Mouse (Mus musculus) midbrain, embryonic 16.5 days (tissue): ENCODE results near the gene Myh14. TPM values are rescaled to one million over a fixed set of nuclear protein-coding genes. Genes with fewer than 3 reads are reported as not detected.
"Not testable (repeated sequence)": the region's sequence is repeated elsewhere in the genome, so short reads cannot be mapped to it uniquely, and the experiment has no call there.

ENCODE experiments used
- ATAC-seq: fragments of 200-750 bp; cut with Nextera tagmentation; 2 replicates; pipeline ENCODE4 v1.8.0; 2017; ENCODE audit warnings: moderate TSS enrichment
- H3K27ac ChIP-seq: fragments of 300-500 bp; sonication (generic); 2 replicates; pipeline ENCODE4 v1.5.1; 2014; ENCODE audit warnings: mild to moderate bottlenecking, low read length, mixed read lengths
- H3K27me3 ChIP-seq: fragments of 300-500 bp; sonication (generic); 2 replicates; pipeline ENCODE4 v1.6.1; 2014; ENCODE audit warnings: low read depth, low read length, mixed read lengths; ENCODE audit not compliant: control insufficient read depth, insufficient read depth
- H3K36me3 ChIP-seq: fragments of 300-500 bp; sonication (generic); 2 replicates; pipeline ENCODE4 v1.6.1; 2014; ENCODE audit warnings: mild to moderate bottlenecking, low read length, moderate library complexity, mixed read lengths; ENCODE audit not compliant: control insufficient read depth, insufficient read depth
- H3K4me1 ChIP-seq: fragments of 300-500 bp; sonication (generic); 2 replicates; pipeline ENCODE4 v1.6.1; 2014; ENCODE audit warnings: mild to moderate bottlenecking, low read length, mixed read lengths; ENCODE audit not compliant: control insufficient read depth, insufficient read depth
- H3K4me2 ChIP-seq: fragments of 300-500 bp; sonication (generic); 2 replicates; pipeline ENCODE4 v1.6.1; 2014; ENCODE audit warnings: mild to moderate bottlenecking, low read length, mixed read lengths
- H3K4me3 ChIP-seq: fragments of 300-500 bp; sonication (generic); 2 replicates; pipeline ENCODE4 v1.5.1; 2014; ENCODE audit warnings: low read depth, mild to moderate bottlenecking, low read length, moderate library complexity, mixed read lengths
- H3K9ac ChIP-seq: fragments of 300-500 bp; sonication (generic); 2 replicates; pipeline ENCODE4 v1.6.1; 2014; ENCODE audit warnings: low read depth, low read length, mixed read lengths
- H3K9me3 ChIP-seq: fragments of 300-500 bp; sonication (generic); replicated peaks from 2 replicates; pipeline ENCODE4 v1.6.1; 2014; ENCODE audit warnings: mild to moderate bottlenecking, low read length, mixed read lengths; ENCODE audit not compliant: control insufficient read depth, poor library complexity, severe bottlenecking
- WGBS: fragments of 180-500 bp; shearing (Covaris S2); extraction: QIAGEN DNeasy Blood & Tissue Kit; methylation state at CpG from one replicate; pipeline ENCODE4 v1.1.7; 2014; 5-methylcytosine and 5-hydroxymethylcytosine counted together
- polyA plus RNA-seq: library from polyadenylated mRNA; unstranded; fragments of >200 nt; fragmentation: Nextera tagmentation; extraction: Ambion mirVana; gene quantifications from 2 replicates; pipeline ENCODE4 v1.2.1, GENCODE M21; 2015

The Myh14 gene
- 2.9 and 3.3 TPM in 2 replicates for polyA plus RNA-seq

GRCm38 (mm10) chr7:44670803-44671202 is at the start of gene Myh14:
Myh14 (minus strand) TSS chr7:44670843.
- H3K4me2 ChIP-seq: peak within 1 kb of the TSS; percentile 75
- H3K9ac ChIP-seq: peak within 1 kb of the TSS; percentile 56
- H3K4me1 ChIP-seq: peaks cover 6% of the 10 kb centered on the region; the same call in 1 of the 2 replicates
- no peaks in the 10 kb centered on the region for H3K36me3 ChIP-seq
- H3K9me3 ChIP-seq: no peaks in the 10 kb centered on the region
- no peak within 1 kb of the TSS for H3K27ac ChIP-seq
- peaks cover 8% of the 10 kb centered on the region; the same call in 1 of the 2 replicates for H3K27me3 ChIP-seq
- peak; percentile 95 for ATAC-seq
- under 1% methylated on average over 23 of the region's 23 CpGs for WGBS
- H3K4me3 ChIP-seq: peak within 1 kb of the TSS; percentile 37

GRCm38 (mm10) chr7:44709881-44710280 is 39.2 kb upstream of the Myh14 start:
- ATAC-seq: no peak
- Histone ChIP-seq H3K4me2 (no peak overlapping the region), H3K27ac (no peak overlapping the region), H3K27me3 (no peaks in the 10 kb centered on the region), H3K4me3 (no peak overlapping the region), H3K36me3 (no peaks in the 10 kb centered on the region), H3K9ac (no peak overlapping the region), H3K9me3 (no peaks in the 10 kb centered on the region), H3K4me1 (no peaks in the 10 kb centered on the region)
- WGBS: 86% methylated on average over 5 of the region's 5 CpGs

GRCm38 (mm10) chr7:44708574-44708973 is 37.9 kb upstream of the Myh14 start, which contains the start of gene Izumo2:
Izumo2 (plus strand) TSS chr7:44708742.
- Histone ChIP-seq H3K4me3 (no peak within 1 kb of the TSS), H3K27me3 (no peaks in the 10 kb centered on the region), H3K9me3 (no peaks in the 10 kb centered on the region), H3K9ac (no peak within 1 kb of the TSS), H3K36me3 (no peaks in the 10 kb centered on the region), H3K4me2 (no peak within 1 kb of the TSS), H3K4me1 (no peaks in the 10 kb centered on the region), H3K27ac (no peak within 1 kb of the TSS)
- no peak for ATAC-seq
- 74% methylated on average over 14 of the region's 14 CpGs for WGBS

- not testable (repeated sequence) for H3K36me3 ChIP-seq, ATAC-seq, H3K4me2 ChIP-seq, H3K9me3 ChIP-seq, H3K4me1 ChIP-seq, H3K27me3 ChIP-seq, H3K4me3 ChIP-seq, H3K27ac ChIP-seq, H3K9ac ChIP-seq
- WGBS: 96% methylated on average over 5 of the region's 6 CpGs
Measured at GRCm38 (mm10) chr7:44708093-44708492, 37.5 kb upstream of the Myh14 start.

- no peak overlapping the region for H3K27ac ChIP-seq
- no peaks in the 10 kb centered on the region for H3K9me3 ChIP-seq
- 88% methylated on average over 5 of the region's 5 CpGs for WGBS
- H3K36me3 ChIP-seq: no peaks in the 10 kb centered on the region
- no peak for ATAC-seq
- no peaks in the 10 kb centered on the region for H3K4me1 ChIP-seq
- no peak overlapping the region for H3K9ac ChIP-seq
- no peaks in the 10 kb centered on the region for H3K27me3 ChIP-seq
- no peak overlapping the region for H3K4me2 ChIP-seq
- H3K4me3 ChIP-seq: no peak overlapping the region
Measured at GRCm38 (mm10) chr7:44707169-44707675, 36.6 kb upstream of the Myh14 start.

DNA sequence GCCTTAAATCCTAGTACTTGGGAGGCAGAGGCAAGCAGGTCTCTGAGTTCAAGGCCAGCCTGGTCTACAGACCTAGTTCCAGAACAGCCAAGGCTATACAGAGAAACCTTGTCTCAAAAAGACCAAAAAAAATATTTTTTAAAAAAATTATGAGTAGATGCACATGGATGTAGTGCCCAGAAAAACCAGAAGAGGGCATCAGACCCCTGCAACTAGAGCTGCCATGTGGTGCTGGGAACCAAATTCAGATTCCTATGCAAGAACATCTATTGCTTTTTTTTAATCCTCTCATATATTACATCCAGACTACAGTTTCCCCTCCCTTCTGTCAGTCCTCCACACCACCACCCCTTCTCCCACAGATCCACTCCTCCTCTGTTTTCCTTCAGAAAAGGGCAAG is 35.7 kb upstream of the Myh14 start:
- no peaks in the 10 kb centered on the region for H3K36me3 ChIP-seq
- ATAC-seq: no peak
- H3K4me2 ChIP-seq: no peak overlapping the region
- no peaks in the 10 kb centered on the region for H3K27me3 ChIP-seq
- no peak overlapping the region for H3K27ac ChIP-seq
- H3K4me1 ChIP-seq: no peaks in the 10 kb centered on the region
- no peak overlapping the region for H3K4me3 ChIP-seq
- H3K9me3 ChIP-seq: no peaks in the 10 kb centered on the region
- H3K9ac ChIP-seq: no peak overlapping the region

DNA sequence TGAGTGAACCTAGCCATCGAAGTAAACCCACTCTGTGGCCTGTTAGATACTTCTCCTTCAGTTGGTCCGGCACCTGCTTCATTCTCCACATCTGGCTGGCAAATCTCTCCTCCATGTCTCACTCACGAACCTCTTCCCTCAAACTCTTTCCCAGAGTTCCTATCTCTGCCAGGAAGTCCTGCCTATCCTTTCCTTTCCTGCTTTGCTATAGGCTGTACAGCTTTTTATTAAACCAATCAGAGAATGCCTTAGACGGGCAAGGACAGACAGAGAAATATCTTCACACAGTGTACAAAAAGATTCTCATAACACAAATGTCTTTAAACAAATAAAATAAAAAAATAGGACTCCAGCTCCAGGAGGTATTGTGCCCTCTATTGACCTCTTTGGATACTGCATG is 34.4 kb upstream of the Myh14 start:
- ATAC-seq: no peak
- H3K4me3 ChIP-seq: no peak overlapping the region
- no peaks in the 10 kb centered on the region for H3K36me3 ChIP-seq
- H3K27me3 ChIP-seq: no peaks in the 10 kb centered on the region
- H3K4me2 ChIP-seq: no peak overlapping the region
- no peak overlapping the region for H3K27ac ChIP-seq
- H3K9ac ChIP-seq: no peak overlapping the region
- 86% methylated on average over 4 of the region's 4 CpGs for WGBS
- no peaks in the 10 kb centered on the region for H3K4me1 ChIP-seq
- H3K9me3 ChIP-seq: no peaks in the 10 kb centered on the region

- 56% methylated on average over 3 of the region's 3 CpGs for WGBS
- no peak overlapping the region for H3K27ac ChIP-seq
- no peak for ATAC-seq
Measured at GRCm38 (mm10) chr7:44704363-44704762, 33.7 kb upstream of the Myh14 start.

GRCm38 (mm10) chr7:44702985-44703384 is 32.3 kb upstream of the Myh14 start:
- no peak overlapping the region for H3K4me3 ChIP-seq
- H3K4me2 ChIP-seq: no peak overlapping the region
- no peak for ATAC-seq
- H3K36me3 ChIP-seq: no peaks in the 10 kb centered on the region
- H3K27ac ChIP-seq: no peak overlapping the region
- H3K4me1 ChIP-seq: no peaks in the 10 kb centered on the region
- no peaks in the 10 kb centered on the region for H3K9me3 ChIP-seq
- H3K27me3 ChIP-seq: no peaks in the 10 kb centered on the region
- 85% methylated on average over 8 of the region's 8 CpGs for WGBS
- H3K9ac ChIP-seq: no peak overlapping the region

More at GRCm38 (mm10) chr7:44704363-44704762, 33.7 kb upstream of the Myh14 start:
- Histone ChIP-seq H3K9me3 (no peaks in the 10 kb centered on the region), H3K36me3 (no peaks in the 10 kb centered on the region), H3K4me2 (no peak overlapping the region), H3K9ac (no peak overlapping the region), H3K4me1 (no peaks in the 10 kb centered on the region), H3K27me3 (no peaks in the 10 kb centered on the region), H3K4me3 (no peak overlapping the region)
